Mouse (Mus musculus) liver, adult (tissue): ENCODE data around the gene Rab5b.

Experiments used
- GATA4 ChIP-seq: IDR thresholded peaks from 2 replicates; pipeline ENCODE4 v1.6.1; 2014; ENCODE audit warnings: mild to moderate bottlenecking, low read length; ENCODE audit not compliant: insufficient replicate concordance

Gene Rab5b

DNA sequence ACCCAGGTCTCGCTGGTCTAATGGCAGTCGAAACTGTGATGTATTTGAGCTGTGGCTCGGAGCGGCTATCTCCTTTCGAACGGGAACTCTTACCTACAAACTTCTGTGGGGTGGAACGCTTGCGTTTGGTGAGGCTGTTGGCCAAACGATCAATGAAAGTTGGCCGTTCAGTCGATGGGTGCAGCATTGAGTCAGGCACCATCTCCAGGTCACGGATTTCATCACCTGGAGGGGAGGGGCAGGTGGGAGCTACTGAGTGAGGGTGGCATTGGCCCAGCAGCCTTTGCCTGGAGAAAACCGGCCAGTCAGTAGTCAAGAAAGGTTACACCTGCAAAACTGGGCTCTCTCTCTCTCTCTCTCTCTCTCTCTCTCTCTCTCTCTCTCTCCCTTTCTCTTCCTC lies 60.4 kb downstream of the Rab5b start:
- TF ChIP-seq GATA4 = no peak

DNA sequence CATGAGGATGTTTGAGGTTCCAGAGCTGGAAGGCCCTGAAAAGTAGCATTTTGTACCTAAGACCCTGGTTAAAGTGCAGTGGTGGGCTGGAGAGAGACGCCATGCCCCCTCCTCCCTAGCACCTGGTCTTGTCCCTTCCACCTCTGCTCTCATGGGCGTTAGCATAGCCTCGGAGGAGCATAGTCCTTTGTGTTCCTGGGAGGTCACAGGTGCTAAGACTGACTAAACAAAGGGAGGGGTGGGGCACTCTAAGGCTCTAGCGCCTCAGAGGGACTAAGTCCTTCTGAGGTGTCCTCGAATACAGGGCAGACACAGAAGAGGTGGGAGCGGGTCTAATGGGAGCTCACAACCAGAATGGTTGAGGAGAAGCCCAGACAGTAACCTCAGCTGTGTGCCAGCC lies 64.5 kb downstream of the Rab5b start:
- no peak for TF ChIP-seq GATA4

- TF ChIP-seq GATA4 = no peak
These were observed 66.3 kb downstream of the Rab5b start for GRCm38 (mm10) chr10:128629746-128630145.

- TF ChIP-seq GATA4 = no peak
These were observed 68.4 kb downstream of the Rab5b start for GRCm38 (mm10) chr10:128627398-128628317.
